Mouse (Mus musculus): ENCODE data around the gene Swsap1.

Swsap1 gene

DNA sequence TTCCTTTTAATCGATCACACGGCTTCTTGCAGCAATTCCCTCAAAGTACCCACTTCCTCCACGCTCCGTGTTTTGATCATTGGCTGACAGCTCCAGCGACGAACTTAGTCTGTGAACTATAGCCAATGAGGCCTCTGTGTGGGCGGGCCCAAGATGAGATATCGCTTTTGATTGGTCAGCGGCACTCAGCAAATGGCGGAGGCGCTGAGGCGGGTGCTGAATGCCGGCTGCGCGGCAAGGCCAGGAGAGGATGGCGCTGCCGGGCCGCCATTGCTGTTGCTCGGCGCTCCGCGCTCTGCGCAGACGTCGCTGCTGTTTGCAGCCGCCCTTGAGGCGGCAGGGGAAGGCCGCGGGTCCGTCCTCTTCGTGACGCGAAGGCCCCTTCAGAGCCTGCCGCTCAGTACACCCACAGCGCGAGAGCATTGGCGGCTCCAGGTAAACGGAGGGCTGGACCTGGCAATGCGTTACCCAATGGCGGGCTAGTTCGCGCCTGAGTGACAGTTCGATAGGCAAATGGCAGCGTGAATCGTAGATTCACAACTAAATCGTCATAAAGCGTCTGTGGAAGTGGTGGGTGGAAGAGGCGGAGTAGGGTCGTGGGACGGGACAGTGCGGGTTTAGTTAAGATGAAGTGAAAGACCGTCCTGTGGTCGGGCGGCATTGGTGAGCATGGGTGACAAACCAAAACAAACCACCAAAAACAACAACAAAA, at the start of gene Swsap1:
Swsap1 (plus strand) TSS at position 186 of the 712 bp plus-strand sequence.
- DNase-seq = peak; percentile 99

DNA sequence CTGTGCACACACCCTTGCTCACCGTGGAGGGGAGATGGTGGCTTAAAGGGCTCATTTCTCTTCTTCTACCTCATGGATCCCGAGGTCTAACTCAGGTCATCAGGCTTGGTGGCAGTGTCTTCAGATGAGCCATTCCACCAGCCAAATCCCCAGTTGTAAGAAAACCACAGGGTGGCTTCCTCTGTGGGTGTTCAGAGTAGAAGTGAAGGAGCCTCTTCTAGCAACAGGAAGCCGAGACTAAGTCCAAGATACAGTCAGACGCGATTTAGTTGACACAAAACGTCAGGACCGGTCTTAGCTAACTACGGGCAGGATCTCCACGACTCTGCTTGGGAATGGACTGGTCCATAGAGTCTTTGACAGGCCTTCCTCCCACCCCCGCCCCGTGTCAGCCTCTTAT, 47.3 kb upstream of the Swsap1 start:
- DNase-seq = no peak

DNA sequence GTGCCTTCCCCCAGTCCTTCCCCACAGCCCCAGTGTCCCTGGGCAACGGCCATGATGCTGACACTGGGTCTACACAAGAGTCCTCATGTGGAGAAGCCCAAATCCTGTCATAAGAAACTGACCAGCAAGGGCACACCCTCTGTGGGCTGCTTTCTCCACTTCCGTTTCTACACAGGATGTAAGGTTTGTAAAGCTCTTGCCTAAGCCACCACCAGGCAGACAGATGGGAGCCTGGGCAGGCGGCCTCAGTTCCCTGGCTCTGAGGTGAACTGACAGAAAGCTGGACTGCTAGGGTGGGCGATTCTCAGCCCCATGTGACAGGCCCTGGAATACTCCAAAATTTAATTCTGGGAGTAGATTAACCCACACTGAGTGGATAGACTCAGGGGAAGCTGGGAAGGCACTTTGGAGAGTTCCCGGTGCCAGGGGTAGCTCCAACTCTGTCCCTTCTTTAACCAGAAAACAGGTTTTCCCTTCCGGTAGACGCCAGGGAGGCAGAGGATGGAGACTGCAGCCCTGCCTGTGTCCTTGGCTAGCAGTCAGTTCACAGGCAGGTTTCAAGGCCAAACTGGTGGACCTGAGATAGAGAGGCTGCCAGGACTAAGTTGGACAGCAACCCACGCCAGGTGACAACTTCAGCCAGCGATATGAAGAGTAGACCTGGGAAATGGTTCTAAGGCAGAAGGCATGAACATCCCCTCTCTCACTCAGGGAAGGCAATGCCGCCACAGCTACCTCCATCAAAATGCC, 45.9 kb upstream of the Swsap1 start:
- peak; percentile 23 for DNase-seq

DNA sequence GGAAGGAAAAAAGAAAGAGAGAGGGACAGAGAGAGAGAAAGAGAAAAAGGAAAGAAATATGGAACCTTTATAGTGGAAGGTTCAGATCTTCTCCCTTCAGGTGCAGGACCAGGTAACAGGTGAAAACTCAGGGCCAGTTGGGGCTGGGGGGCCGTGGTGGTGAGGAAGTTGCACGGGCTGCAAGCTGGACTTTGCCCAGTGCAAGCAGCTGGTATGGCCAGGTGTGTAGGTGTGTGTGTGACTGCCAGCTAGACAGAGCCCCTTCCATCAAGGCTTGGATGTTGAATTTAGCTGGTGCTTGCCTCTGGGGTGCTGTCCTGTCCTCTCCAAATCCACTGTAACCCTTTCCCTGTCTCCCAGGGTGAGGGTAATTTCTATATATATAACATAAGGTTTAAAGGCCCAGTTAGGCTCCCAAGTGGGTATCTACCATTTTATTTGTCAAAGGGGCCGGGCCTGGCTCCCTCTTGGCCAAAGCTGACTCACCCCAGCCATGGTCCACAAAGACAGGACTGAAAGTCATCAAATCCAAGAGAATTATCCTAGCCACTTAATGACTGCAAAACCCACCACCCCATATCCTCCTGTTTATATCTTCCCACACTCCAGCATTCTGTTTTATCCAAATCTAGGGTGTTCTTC, 38.6 kb upstream of the Swsap1 start:
- DNase-seq = no peak

DNA sequence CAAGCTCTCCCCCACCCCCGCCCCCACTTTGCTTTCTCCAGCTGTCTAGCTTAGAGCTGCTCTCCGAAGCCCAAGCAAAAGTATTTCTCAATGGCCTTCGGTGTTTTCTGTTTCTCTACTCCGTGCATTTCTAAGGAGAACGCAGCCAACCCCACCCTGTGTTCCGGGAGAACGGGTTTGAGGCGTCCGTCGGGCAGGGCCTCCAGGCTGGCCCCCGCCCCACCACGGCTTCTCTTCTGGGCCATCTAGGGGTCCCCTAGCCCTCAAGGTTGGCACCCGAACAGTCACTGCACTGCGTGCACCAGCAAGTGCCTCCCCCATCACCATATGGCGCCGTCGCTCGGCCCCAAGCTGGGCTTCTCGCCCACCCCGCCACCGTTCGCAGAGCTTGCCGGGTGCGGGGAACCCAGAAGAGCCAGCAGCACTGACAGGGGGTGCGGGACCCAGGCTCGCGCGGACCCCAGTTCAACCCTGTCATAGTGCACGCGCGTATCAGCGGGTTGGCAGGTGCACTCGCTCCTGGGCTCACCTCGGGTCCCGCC, 38.0 kb upstream of the Swsap1 start:
- peak; percentile 64 for DNase-seq

DNA sequence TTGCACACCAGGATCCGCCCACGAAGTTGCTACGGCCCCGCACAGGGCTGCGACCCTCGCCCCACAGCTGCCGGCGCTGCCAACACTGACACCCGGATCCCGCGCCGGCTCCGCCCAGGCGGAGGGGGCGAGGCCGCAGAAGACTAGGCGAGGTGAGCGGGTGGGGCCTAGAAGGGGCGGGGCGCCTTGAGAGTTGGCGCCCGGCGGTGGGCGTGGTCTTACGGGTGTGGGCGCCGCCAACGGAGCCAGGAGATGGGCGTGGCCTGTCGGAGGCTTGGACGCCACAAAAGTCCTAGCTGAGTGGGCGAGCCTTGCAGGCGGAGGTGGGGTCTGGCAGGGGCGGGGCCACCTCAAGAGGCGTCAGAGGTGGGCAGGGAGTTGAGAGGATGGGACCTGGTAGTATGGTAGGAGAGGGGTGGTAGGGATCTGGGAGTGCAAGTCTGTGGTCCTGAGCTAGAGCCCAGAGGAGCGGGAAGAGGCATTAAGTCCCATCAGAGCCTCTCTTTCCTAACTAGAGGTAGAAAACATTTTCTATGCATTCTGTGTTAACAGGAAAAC, 37.4 kb upstream of the Swsap1 start, which contains the start of gene Rab3d:
Rab3d (minus strand) TSS at position 158 of the 558 bp plus-strand sequence.
- DNase-seq = peak; percentile 88

DNA sequence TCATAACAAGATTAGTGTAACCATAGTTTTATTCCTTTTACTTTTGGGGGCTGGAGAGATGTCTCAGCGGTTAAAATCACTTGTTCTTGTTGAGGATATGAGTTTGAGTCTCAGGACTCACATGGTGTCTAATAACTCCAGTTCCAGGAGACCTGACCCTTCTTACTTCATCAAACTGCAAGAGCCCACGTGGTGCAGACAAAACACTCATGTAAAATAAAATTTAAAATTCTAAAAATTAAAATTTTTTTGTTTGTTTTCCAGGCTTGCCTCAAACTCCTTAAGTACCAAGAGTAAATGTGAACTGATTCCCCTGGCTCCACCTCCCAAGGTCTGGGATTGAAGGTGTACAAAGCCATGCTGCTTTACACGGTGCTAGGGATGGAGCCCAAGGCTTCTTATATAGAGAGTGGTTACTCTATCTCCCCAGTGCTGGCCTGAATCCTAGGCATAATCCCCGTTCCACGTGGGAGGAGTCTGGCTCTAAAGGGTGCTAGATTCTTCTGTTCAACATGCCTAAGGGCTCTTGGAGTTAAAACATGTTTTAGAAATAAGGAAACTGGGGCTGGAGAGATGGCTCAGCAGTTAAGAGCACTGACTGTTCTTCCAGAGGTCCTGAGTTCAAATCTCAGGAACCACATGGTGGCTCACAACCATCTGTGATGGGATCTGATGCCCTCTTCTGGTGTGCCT, 36.7 kb upstream of the Swsap1 start:
- no peak for DNase-seq

DNA sequence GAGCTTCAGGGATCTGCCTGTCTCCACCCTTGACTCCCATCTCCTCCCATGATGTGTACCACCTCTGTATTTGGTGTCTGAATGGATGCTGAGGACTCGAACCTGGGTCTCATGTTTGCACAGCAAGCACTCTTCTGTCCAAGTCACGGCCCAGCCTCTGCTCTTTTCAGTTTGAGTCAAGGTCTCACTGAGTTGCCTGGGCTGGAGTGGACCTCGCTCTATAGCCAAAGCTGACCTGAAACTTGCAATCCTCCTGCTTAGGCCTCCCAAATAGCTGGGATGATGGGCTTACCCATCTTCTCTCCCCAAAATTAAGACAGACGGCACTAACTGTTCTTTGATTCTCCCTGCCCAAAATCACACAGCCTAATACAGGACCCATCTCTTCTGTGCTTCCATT, 32.5 kb upstream of the Swsap1 start:
- no peak for DNase-seq

DNA sequence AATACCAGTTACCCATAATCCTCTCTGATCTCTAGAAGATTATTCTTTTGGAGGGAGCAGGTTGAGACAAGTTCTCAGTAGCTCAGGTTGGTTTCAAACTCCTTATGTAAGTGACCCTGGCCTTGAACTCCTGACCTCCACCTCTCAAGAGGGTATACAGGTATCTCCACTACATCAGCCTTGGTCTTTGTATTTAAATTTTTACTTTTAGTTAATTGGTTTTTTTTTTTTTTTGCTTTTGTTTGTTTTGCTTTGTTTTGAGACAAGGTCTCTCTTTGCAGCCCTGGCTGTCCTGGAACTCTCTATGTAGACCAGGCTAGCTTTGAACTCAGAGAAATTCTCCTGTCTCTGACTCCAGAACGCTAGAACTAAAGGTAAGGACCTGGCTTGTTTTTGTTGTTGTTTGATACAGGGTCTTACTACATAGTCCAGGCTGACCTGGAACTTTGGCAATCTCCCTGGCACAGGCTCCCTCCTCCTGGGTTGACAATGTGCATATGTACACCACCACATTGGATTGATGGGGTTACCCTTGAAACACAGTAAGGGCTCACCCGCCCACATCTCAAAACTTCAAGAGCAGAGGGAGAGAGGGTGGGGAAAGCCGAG, 32.0 kb upstream of the Swsap1 start:
- no peak for DNase-seq

DNA sequence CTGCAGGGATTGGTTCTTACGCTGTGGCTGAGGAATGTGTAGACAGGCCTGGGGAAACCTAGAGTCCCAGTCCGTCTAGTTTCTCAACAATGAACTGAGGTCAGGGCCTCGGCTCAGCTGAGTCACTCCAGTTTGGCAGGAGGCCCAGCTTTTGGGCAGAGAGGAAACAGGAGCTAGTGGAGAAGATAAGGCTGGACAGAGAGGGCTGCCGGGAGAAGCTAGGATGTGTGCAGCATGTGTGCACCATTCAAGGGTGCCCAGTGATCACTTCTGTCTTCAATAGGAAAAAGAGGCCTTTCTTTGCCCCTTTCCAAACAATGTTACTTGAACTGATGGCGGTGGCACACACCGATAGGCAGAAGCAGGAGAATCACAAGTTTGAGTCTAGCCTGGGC, 31.5 kb upstream of the Swsap1 start:
- DNase-seq = no peak

DNA sequence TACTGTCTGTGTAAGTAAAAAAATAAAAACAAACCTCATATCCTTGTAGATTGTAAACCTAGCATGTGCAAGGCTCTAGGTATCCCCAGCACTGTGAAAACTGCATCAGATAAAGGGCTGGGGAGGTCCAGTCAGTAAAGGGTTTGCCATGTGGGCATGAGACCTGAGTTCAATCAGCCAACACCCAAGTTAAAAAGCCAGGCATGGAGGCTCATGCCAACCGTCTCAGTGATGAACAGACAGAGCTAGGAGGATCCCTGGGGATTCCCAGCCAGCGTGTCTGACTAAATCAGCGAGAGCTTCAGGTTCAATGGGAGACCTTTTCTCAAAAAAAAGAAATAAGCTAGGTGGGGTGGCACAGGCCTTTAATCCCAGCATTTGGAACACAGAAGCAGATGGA, 30.5 kb upstream of the Swsap1 start:
- no peak for DNase-seq

DNA sequence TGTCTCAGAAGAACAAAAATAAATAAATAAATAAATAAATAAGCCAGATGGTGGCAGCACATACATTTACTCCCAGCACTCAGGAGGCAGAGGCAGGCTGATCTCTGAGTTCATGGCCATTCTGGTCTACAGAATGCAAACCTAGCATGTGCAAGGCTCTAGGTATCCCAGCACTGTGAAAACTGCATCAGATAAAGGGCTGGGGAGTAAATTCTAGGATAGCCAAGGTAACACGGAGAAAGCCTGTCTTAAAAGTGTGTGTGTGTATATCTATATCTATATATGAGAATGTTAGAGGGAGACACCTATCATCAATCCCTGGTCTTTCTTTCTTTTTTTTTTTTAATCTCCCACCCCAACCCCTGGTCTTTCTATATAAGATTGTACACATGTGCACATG, 30.0 kb upstream of the Swsap1 start:
- DNase-seq = no peak

DNA sequence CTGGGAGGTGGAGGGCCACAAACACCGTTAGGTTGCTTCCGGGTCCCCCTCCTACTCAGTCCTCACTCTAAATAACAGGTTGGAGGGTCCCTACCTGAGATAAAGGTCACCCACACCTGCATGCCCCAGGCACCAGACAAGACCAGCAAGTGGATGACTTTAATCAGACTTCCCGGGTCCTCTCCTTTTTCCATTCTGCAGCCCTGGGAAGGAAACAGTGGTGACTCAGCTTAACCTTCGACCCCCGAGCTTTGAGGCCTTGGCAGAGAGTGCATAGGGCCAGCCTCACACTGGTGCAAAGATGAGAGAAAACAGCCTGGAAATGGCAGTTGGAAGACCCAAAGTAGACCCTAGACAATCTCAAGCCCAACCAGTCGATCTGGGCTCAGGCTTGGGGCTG, 29.4 kb upstream of the Swsap1 start:
- no peak for DNase-seq

DNA sequence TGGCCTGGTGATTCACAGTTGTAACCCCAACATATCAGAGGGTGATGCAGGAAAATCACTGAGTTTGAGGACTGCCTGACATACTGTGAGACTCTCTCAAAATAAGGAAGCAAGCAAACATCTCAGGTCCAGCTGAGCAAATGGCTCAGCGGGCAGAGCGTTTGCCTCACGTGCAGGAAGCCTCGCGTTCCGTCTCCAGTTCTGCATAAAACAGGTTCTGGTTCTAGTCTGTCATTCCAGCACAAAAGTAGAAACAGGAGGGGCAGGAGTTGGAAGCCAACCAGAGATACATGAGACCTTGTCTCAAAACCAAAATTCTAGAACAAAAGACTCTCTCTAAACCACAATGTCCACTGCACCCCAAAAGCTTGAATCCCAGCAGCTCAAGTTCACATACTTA, 28.8 kb upstream of the Swsap1 start:
- DNase-seq = no peak

DNA sequence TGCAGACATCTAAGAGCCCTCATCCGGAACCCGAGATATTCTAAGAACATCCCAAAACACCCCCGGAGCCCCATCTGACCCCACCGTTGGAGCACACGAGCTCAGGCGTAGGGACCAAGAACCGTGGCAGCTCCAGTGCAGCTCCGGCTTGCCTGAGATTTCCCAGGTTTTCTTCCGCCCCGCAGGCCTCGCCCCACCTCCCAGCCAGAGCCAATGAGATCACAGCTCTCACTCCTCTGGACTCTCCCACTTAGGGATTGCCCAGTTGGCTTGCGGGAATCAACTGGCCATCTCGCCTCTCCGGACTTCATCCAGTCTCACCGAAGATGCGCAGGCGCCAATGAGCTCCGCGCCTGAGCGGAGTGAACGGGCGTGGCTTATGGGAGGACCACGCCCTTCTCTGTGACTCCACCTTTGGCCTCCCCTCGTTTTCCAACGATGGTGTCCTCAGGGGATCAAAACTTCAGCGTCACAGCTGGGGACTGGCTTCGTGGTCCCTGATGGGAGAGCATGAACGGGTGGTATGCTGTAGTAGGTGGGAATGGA, 28.3 kb upstream of the Swsap1 start, which contains the start of the genes Ccdc159 and Tmem205:
Ccdc159 (plus strand) TSS at position 264 of the 546 bp plus-strand sequence.
Tmem205 (minus strand) TSS at position 349 of the 546 bp plus-strand sequence.
- peak; percentile 91 for DNase-seq

DNA sequence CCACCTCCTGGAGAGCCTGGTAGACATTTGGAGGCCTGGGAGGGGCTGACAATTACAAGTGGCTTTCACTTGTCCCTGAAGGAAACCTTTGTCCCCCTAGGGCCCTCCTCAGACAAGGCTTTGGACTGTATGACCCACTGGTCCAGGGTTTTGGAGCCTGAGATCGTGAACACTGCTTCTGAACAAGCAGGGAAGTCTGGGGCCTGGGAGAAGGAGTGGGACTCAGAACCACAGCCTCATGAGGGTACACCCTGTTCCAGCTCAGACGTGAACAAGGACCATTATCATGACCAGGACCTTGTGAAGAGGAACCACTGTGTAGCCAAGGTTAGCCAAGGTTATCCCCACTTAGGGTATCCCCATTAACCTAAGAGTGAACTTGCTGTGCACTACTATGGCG, 26.3 kb upstream of the Swsap1 start:
- no peak for DNase-seq

DNA sequence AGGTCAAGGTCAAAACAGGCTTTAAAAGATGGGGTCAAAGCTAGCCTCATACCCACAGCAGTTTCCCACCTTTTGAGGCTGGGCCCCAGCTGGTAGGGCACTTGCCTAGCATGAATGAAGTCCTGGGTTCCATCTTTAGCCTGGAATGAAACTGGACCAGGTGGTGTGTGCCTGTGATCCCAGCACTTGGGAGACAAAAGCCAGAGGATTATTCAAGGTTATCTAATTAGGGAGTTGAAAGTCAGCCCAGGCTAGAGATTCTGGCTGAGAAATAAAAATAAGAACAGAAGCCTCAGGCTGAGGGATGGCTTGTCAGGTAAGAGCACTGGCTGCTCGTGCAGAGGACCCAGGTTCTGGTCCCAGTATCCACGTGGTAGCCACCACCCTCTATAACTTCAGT, 23.5 kb upstream of the Swsap1 start:
- no peak for DNase-seq

DNA sequence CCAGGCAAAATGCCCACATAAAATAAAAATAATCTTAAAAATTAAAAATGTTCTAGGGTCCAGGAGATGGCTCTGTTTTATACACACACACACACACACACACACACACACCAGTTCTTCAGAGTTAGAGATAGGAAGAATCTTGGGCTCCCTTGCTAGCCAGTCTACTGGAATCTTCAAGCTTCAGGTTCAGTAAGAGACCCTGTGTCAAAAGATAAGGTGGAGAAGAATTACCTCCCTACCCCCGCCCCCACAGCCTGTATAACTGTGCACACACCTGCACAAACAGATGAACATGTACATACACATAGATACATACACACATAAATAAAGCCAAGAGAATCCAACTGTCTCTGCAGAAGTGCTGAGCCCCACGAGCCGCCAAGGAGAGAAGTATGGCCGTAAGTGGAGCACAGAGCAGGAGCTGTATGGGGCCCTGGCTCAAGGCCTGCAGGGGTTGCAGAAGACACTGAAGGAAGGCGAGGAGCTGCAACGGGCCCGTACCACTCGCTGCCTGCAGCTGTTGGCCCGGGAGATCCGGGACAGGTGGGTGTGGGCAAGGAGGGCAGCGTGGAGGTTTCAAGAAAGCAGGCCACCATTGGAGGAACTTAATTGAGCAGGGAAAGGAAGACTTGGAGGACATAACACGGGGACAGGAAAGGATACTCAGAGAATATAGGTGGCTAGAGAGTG, 23.0 kb upstream of the Swsap1 start:
- DNase-seq = no peak

DNA sequence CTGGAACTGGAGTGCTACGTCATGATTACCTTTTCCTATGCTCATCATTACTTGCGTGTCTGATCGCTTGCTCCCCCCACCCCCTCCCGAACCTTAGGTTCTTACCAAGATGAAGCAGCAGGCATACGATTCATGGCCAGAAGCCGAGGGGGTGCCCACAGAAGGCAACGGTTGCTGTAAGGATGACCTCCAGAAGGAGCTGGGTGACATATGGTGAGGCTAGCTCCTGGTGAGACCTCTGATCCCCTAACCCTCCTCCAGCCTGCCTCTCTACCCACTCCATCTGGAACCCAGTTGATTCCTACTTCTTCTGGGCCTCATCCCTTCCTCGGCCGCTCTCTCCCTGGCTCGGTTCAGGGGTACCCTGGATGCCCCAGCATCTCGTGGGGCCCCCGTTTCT, 21.5 kb upstream of the Swsap1 start:
- DNase-seq = no peak

DNA sequence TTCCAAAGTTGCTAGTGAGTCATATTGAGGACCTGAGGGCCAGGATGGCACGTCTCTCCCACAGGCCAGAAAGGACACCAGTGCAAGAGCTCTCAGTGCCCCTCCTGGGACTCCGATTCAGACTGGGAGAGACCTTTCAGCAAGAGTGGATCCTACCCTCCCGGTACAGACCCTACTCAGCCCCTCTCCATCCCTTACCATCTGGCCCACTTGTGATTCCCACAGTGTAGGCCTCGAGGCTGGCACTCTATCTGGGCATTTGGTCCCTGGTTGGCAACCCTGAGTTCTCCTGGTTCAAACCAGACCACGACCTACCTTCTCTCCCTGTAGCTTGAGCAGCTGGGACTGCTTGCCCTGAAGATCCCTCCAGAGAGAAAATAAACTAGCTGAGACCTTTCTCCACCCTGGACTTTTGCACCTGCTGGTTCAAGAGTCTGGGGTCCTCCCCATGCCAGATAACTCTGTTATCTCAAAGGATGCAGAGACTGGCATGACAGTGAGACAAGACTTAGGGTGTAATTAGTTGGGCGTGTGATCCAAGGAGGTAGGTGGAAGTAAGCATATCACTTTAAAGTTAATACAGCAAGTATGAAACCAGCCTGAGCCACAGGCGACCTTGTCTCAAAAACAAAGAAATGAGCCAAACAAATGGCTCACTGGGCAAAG, 20.0 kb upstream of the Swsap1 start:
- no peak for DNase-seq

All from cerebellum, adult 11 months (tissue).